Mouse (Mus musculus) left cerebral cortex, adult 11 months (tissue): ENCODE results near the gene Galr2.

Source experiments
- DNase-seq: peaks from one replicate; pipeline ENCODE4 v3.0.0; 2022; ENCODE audit warnings: low spot score

Galr2 gene

DNA sequence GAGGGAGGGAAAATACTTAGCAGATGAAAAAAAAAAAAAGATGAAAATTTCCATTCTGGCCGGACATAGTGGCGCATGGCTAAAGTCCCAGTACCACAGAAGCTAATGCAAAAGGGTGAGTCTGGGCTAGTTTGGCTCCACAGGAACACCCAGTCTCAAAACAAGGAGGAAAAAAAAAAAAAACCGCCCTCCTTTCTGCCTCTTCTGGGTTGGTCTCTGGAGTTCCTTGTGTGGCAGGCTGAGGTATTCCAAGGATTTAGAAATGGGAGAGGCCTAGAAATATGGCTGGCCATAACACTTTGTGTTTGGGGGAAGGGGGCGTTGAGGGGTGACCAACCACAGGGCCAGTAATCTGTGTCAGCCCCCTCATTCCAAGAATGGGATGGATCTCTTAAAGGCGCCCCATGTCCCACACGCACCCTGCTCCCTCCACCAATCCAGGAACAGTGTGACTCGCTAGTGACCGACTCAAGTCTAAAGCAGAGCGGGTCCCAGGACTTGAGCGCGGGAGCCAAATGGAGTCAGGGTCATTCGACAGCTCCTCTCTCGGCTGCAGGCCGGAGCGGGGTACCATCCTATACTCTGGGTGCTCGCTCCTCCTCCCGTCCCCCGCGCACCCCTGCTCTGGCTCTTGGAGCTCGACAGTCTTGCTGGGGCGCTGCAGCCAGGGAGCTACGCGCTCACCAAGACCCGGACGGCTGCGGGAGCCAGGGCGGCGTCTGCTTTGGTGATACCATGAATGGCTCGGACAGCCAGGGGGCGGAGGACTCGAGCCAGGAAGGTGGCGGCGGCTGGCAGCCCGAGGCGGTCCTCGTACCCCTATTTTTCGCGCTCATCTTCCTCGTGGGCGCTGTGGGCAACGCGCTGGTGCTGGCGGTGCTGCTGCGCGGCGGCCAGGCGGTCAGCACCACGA is at the start of gene Galr2:
Gene Galr2, plus strand, starts transcription at position 189 of the 913 bp plus-strand sequence.
- DNase-seq, result no peak

DNA sequence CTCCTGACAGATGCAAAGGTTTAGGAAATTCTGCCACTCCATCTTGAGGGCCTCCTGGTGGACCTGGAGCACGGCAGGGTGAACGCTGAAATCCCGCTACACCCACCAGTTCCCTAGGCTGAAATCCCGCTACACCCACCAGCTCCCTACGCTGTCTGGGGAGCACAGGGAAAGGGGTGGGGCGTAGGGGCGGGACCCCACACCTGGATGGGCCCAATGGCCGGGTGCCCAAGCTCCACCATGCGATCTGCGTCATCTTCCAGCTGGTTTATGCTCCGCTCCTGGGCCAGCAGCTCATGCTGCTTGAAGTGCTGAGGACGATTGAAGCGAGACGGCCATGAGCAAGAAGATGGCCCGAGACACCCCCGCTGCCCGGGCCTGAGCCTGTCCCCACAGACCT is 48.3 kb upstream of the Galr2 start:
- DNase-seq, result no peak

DNA sequence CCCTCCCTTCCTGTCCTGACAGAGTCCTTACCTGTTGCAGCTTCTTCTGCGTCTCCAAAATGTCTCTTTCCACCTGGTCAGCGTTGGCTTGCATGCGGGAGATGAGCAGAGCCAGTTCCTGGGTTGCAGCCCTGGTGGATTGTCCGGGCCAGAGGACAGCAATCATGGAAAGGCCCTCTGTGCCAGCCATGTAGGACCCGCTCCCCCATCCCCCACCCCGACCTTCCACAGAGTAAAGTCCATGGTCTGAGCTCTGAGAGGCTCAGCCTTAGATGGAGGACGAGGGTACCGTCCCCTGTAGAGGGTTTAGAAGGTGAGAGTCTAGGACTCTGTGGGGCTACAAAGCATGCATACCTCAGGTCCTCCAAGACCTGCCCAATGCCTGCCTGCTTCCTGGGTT is 45.8 kb upstream of the Galr2 start:
- no peak for DNase-seq

- DNase-seq, result no peak
Measured at GRCm38 (mm10) chr11:116237742-116238395, 42.9 kb upstream of the Galr2 start, which contains the start of gene Evpl. Gene Evpl, minus strand, starts transcription at chr11:116238077.

GRCm38 (mm10) chr11:116239797-116240196 is 40.9 kb upstream of the Galr2 start:
- no peak for DNase-seq

GRCm38 (mm10) chr11:116241744-116242235 is 38.9 kb upstream of the Galr2 start:
- no peak for DNase-seq

- no peak for DNase-seq
Measured at GRCm38 (mm10) chr11:116244580-116244979, 36.2 kb upstream of the Galr2 start.

DNA sequence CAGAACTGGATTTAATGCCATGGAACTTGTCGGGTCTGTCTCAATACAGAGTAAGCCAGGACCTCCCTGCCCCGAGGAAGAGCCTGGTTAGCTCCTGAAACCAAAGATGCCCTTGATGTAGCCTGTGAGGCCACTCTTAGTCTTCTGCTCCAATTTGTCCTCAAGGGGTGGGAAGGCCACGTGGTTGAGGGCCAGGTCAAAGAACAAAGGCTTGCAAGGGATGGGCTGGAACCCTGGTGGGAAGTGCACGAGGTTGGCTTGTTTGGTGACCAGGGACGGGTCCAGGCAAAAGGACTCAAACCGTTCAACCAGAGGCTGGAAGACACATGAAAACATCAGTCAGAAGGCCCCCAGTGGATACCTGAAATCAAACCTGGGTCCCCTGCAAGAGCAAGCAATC is 35.1 kb upstream of the Galr2 start:
- DNase-seq, result no peak

- no peak for DNase-seq
Measured at GRCm38 (mm10) chr11:116247502-116248222, 33.1 kb upstream of the Galr2 start.

- no peak for DNase-seq
Measured at GRCm38 (mm10) chr11:116250898-116251297, 29.8 kb upstream of the Galr2 start.

DNA sequence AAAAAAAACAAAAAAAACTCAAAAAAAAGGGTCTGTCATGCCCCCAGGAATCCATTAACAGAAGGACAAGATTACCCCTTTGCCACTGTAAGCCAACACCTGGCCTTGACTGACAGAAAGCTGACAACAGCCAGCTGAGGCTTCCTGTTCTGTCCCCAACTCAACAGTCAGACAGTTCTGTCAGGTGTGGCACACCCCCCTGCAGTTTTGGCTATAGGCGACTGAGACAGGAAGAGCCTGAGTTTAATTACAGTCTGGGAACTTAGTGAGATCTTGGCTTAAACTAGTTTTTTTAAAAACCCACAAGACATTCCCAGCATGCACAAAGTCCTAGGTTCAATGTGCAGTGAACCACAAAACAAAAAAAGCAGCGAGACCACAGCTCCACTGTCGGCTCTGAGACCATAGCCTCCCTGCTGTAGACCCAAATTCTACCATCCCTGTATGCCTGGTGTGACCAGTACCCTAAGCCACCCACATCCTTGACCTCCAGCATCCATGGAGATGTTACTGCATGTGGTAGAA is 27.6 kb upstream of the Galr2 start:
- no peak for DNase-seq

- DNase-seq, result no peak
Measured at GRCm38 (mm10) chr11:116254627-116255026, 26.1 kb upstream of the Galr2 start.

DNA sequence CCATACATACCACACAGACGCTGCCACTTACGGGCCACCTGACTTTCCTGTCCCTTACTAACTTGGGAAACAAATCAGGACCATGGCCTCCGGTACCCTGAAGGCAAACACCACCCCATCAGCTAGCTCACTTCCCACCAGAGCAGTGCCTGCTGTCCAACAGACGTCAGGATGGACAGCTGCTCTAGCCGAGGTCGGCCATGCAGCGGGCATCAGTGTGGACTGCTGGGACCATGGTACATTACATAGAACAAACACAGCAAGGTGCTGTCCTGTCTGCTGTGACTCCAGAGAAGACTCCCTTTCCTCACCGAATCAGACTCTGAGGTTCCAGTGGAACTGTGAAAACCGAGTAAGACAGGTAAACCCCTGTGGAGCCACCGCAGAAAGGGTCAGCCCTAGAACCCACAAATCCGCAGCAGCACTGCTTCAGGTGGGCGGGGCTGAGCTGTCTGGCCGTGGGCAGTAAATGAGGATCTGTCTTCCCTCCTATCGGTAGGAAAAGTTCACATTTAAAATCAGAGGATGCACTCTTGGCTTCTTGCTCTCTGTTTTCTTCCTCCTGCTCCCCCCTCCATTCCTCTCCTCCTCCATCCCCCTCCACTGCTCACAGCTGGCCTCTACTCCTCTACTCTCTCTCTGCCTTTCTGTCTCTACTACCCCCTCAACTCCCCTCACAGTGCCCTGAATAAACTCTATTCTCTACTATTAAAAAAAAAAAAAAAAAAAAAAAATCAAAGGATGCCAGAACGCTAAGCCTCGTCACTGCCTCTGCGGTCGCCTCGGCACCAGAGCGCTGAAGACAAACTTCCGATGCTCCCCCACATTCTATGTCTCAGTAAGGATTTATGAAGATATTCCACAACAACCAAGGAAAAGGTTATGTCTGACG is 25.4 kb upstream of the Galr2 start:
- DNase-seq, result no peak

DNA sequence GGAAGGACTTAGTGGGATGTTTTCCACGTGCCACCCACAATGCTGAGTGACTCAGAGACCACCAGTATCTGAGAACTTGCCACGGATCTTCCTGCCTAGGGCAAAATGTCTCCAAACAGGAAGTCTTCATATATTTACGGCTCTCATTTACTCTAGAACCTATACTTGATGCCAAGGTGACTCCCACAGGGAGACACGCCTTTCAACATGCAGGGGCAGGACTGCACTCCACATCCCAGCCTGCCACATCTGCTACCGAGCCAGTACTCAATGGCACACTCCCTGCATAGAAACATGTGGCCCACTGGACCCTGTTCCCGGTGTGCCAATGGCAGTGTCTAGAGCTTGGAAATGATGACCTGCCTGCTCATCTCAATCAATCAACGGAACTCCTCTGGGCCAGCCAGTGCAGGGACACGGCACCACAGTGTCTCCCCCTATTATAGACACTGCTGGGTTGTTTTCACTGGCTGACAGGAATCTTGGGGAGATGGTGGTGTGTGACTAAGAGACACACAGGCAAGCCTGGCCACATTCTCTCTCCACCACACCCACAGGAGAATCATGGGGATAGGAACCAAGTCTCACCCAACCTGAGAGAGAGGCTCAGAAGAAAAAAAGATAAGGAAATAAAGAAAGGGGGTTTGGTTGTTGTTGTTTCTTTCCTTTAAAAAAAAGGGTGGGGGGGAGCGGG is 24.6 kb upstream of the Galr2 start:
- no peak for DNase-seq

DNA sequence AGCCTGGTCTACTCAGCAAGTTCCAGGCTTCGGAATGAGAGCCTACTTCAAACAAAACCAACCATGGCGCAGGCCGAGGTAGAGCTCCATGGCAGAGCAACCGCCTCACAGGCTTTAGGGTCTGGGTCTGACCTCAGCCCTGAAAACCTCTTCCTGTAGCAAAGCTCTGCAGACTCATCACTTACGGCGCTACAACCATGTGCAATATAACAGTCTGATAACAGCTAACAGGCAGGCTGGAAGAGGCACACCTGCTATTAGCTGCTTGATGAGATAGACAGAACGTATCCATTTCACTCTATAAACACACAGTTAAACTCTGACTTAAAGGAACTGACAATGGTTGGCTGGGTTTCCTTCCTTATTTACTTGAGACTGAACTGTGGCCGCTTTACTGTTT is 21.3 kb upstream of the Galr2 start:
- no peak for DNase-seq

DNA sequence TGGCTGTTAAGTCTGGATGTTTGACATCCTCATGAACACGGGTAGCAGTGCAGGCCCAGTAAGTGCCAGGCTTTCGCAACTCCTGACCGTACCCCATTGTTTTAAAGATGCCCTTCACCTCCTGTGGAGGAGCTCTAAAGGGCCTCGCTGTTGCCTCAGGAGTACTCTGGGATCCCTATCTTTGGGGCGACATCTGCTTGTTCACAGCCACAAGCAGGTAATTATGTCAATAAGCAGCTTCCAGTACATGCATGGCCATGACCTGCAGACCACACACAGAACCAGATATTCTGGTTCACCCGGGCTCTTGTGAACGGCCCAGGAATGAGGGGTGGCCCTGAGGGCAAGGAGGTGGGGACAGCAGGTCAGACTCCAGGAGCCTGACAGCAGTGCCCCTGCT is 20.5 kb upstream of the Galr2 start:
- no peak for DNase-seq

GRCm38 (mm10) chr11:116265352-116265751 is 15.4 kb upstream of the Galr2 start:
- DNase-seq, result no peak

DNA sequence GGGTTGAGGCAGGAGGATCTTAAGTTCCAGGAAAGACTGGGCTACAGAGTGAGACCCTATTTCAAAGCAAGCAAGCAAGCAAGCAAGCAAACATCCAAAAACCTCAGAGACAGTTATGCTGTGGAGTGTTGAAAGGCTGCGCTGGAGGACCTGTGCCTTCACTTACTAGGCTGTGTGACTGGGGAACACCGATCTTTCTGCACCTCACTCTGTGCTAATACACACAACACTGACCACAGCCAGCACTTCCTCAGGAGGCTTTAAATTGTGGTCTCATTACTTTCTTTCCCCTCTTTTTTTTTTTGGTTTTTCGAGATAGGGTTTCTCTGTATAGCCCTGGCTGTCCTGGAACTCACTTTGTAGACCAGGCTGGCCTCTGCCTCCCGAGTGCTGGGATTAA is 14.9 kb upstream of the Galr2 start:
- no peak for DNase-seq

DNA sequence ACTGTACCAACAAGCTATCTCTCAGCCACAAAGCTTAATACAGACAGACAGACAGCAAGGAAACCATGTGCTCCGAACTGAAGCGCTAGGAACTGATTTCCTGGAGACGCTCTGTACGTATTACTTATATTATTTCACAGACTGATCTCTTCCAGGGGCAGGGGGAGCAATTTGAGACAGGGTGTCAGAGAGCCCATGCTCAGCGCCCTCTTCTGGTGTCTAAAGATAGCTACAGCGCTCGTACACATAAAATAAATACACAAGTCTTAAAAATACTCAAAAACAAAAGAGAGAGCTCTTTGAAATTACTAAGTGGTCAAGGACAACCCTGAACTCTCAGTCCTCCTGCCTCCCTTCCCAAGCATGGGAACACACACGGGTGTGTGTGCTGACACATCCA is 13.1 kb upstream of the Galr2 start:
- DNase-seq, result no peak

- DNase-seq, result no peak
Measured at GRCm38 (mm10) chr11:116268313-116268712, 12.4 kb upstream of the Galr2 start.

DNA sequence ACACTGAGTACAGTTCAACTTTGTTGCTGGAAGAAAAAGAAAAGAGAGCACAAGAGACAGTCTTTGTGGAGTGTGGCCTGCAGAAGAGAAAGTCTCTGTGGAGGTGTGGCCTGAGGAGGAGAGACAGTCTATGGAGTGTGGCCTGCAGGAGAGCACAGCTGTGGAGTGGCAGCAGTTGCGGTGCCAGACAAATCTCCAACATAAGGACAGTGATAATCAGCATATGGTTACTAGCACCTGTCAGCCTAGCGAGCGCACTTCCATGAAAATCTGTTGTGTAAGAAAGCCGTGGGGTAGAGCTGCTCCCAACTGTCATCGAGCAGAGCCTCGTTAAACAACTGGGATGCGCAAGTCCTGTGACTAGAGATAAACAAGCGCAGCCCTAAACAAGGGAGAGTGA is 11.2 kb upstream of the Galr2 start:
- DNase-seq, result no peak
